Mouse (Mus musculus): ENCODE measurements around the gene Olfr560.

GRCm38 (mm10) chr7:102752086-102752485, 7.1 kb downstream of the Olfr560 start:
- TF ChIP-seq EP300 (IDR thresholded peaks at IDR 0.05; ENCODE audit: low read depth) (no peak), CTCF (IDR thresholded peaks at IDR 0.05; ENCODE audit: low read depth) (no peak)
